Mouse (Mus musculus) hindbrain, embryonic 15.5 days (tissue): ENCODE measurements around the gene Gm20708. TPM values are rescaled to one million over a fixed set of nuclear protein-coding genes. Genes with fewer than 3 reads are reported as not detected.

ENCODE experiments used
- ATAC-seq: fragments of 200-750 bp; cut with Nextera tagmentation; 2 replicates; pipeline ENCODE4 v1.8.0; 2017; ENCODE audit warnings: low read depth, moderate number of reproducible peaks, moderate TSS enrichment; ENCODE audit not compliant: low FRiP score
- H3K27ac ChIP-seq: fragments of 300-500 bp; sonication (generic); replicated peaks from 2 replicates; pipeline ENCODE4 v1.5.1; 2015; ENCODE audit warnings: mild to moderate bottlenecking, inconsistent platforms
- H3K27me3 ChIP-seq: fragments of 300-500 bp; sonication (generic); 2 replicates; pipeline ENCODE4 v1.6.1; 2015; ENCODE audit warnings: control low read depth, inconsistent platforms
- H3K36me3 ChIP-seq: fragments of 300-500 bp; sonication (generic); 2 replicates; pipeline ENCODE4 v1.6.1; 2015; ENCODE audit warnings: control low read depth, inconsistent platforms
- H3K4me1 ChIP-seq: fragments of 300-500 bp; sonication (generic); replicated peaks from 2 replicates; pipeline ENCODE4 v1.6.1; 2015; ENCODE audit warnings: control low read depth, inconsistent platforms
- H3K4me2 ChIP-seq: fragments of 300-500 bp; sonication (generic); 2 replicates; pipeline ENCODE4 v1.6.1; 2015; ENCODE audit warnings: moderate library complexity, mild to moderate bottlenecking, inconsistent platforms
- H3K4me3 ChIP-seq: fragments of 300-500 bp; sonication (generic); 2 replicates; pipeline ENCODE4 v1.5.1; 2015; ENCODE audit warnings: mild to moderate bottlenecking, inconsistent platforms
- H3K9ac ChIP-seq: fragments of 300-500 bp; sonication (generic); 2 replicates; pipeline ENCODE4 v1.6.1; 2015; ENCODE audit warnings: inconsistent platforms
- H3K9me3 ChIP-seq: fragments of 300-500 bp; sonication (generic); 2 replicates; pipeline ENCODE4 v1.6.1; 2016; ENCODE audit warnings: control low read depth, inconsistent platforms
- WGBS: fragments of 180-500 bp; shearing (Covaris S2); methylation state at CpG from one replicate; pipeline ENCODE4 v1.1.7; 2015; 5-methylcytosine and 5-hydroxymethylcytosine counted together
- polyA plus RNA-seq: library from polyadenylated mRNA; unstranded; fragments of >200 nt; fragmentation: Nextera tagmentation; extraction: Ambion mirVana; gene quantifications from 2 replicates; pipeline ENCODE4 v1.2.1, GENCODE M21; 2015

The Gm20708 gene
- polyA plus RNA-seq, 1 experiment from 2014 or later = 1.6 TPM

- peaks cover 29% of the 10 kb centered on the region for H3K4me1 ChIP-seq
- ATAC-seq = no peak
- H3K27me3 ChIP-seq = no peaks in the 10 kb centered on the region
- H3K9me3 ChIP-seq = no peaks in the 10 kb centered on the region
- 0 out of 2 replicates have a peak overlapping the region, but pooled peaks have one; percentile 5 for H3K27ac ChIP-seq
- H3K4me3 ChIP-seq = no peak overlapping the region
- WGBS = 74% methylated on average over 6 of the region's 6 CpGs
- no peaks in the 10 kb centered on the region for H3K36me3 ChIP-seq
- H3K4me2 ChIP-seq = no peak overlapping the region
- H3K9ac ChIP-seq = no peak overlapping the region
Measured at GRCm38 (mm10) chr11:117879676-117880075, 70.2 kb downstream of the Gm20708 start.

- Histone ChIP-seq H3K4me2 (no peak overlapping the region), H3K27ac (no peak overlapping the region), H3K4me3 (no peak overlapping the region), H3K4me1 (peaks cover 29% of the 10 kb centered on the region), H3K9me3 (no peaks in the 10 kb centered on the region), H3K36me3 (no peaks in the 10 kb centered on the region), H3K27me3 (no peaks in the 10 kb centered on the region), H3K9ac (no peak overlapping the region)
- no peak for ATAC-seq
- WGBS = 86% methylated on average over 9 of the region's 9 CpGs
Measured at GRCm38 (mm10) chr11:117880336-117880976, 71.0 kb downstream of the Gm20708 start.

- no peaks in the 10 kb centered on the region for H3K36me3 ChIP-seq
- H3K27ac ChIP-seq = no peak overlapping the region
- no peak overlapping the region for H3K9ac ChIP-seq
- no peak for ATAC-seq
- 87% methylated on average over 6 of the region's 6 CpGs for WGBS
- H3K4me3 ChIP-seq = no peak overlapping the region
- no peak overlapping the region for H3K4me2 ChIP-seq
- H3K4me1 ChIP-seq = peaks cover 29% of the 10 kb centered on the region
- no peaks in the 10 kb centered on the region for H3K27me3 ChIP-seq
- no peaks in the 10 kb centered on the region for H3K9me3 ChIP-seq
Measured at GRCm38 (mm10) chr11:117880977-117881358, 71.5 kb downstream of the Gm20708 start.

GRCm38 (mm10) chr11:117881787-117882186 is 72.3 kb downstream of the Gm20708 start:
- Histone ChIP-seq H3K9me3 (no peaks in the 10 kb centered on the region), H3K4me3 (no peak overlapping the region), H3K27ac (no peak overlapping the region), H3K27me3 (peaks cover 4% of the 10 kb centered on the region; the same call in 1 of the 2 replicates), H3K9ac (no peak overlapping the region), H3K4me1 (peaks cover 29% of the 10 kb centered on the region), H3K4me2 (no peak overlapping the region), H3K36me3 (no peaks in the 10 kb centered on the region)
- 24% methylated on average over 8 of the region's 8 CpGs for WGBS
- no peak for ATAC-seq

- no peak for ATAC-seq
- Histone ChIP-seq H3K4me1 (peaks cover 29% of the 10 kb centered on the region), H3K4me2 (no peak overlapping the region), H3K4me3 (no peak overlapping the region), H3K27me3 (peaks cover 4% of the 10 kb centered on the region; the same call in 1 of the 2 replicates), H3K9me3 (no peaks in the 10 kb centered on the region), H3K27ac (no peak overlapping the region), H3K9ac (no peak overlapping the region), H3K36me3 (no peaks in the 10 kb centered on the region)
- WGBS = 56% methylated on average over 1 of the region's 1 CpGs
Measured at GRCm38 (mm10) chr11:117882208-117882607, 72.7 kb downstream of the Gm20708 start.

GRCm38 (mm10) chr11:117886000-117886399 is 76.5 kb downstream of the Gm20708 start:
- 57% methylated on average over 5 of the region's 5 CpGs for WGBS
- no peak overlapping the region for H3K4me2 ChIP-seq
- H3K4me1 ChIP-seq = peaks cover 43% of the 10 kb centered on the region
- H3K36me3 ChIP-seq = no peaks in the 10 kb centered on the region
- no peak for ATAC-seq
- H3K9me3 ChIP-seq = no peaks in the 10 kb centered on the region
- H3K27ac ChIP-seq = no peak overlapping the region
- peaks cover 16% of the 10 kb centered on the region for H3K27me3 ChIP-seq
- H3K9ac ChIP-seq = no peak overlapping the region
- no peak overlapping the region for H3K4me3 ChIP-seq

GRCm38 (mm10) chr11:117888168-117888852 is 78.8 kb downstream of the Gm20708 start:
- no peak overlapping the region for H3K27ac ChIP-seq
- H3K9me3 ChIP-seq = no peaks in the 10 kb centered on the region
- H3K36me3 ChIP-seq = no peaks in the 10 kb centered on the region
- H3K9ac ChIP-seq = no peak overlapping the region
- peak overlapping the region; percentile 44 for H3K4me2 ChIP-seq
- 19% methylated on average over 20 of the region's 20 CpGs for WGBS
- H3K27me3 ChIP-seq = peaks cover 24% of the 10 kb centered on the region
- H3K4me3 ChIP-seq = no peak overlapping the region
- ATAC-seq = peak; percentile 33; the same call in 1 of the 2 replicates
- peaks cover 33% of the 10 kb centered on the region for H3K4me1 ChIP-seq

- WGBS = 3% methylated on average over 32 of the region's 33 CpGs
- peak; percentile 24; the same call in 1 of the 2 replicates for ATAC-seq
- H3K27ac ChIP-seq = 0 out of 2 replicates have a peak overlapping the region, but pooled peaks have one; percentile 30
Measured at GRCm38 (mm10) chr11:117888853-117889822, 79.7 kb downstream of the Gm20708 start.

More at GRCm38 (mm10) chr11:117888853-117889822, 79.7 kb downstream of the Gm20708 start:
- Histone ChIP-seq H3K27me3 (peaks cover 30% of the 10 kb centered on the region), H3K9ac (no peak overlapping the region), H3K4me2 (peak overlapping the region; percentile 44), H3K36me3 (no peaks in the 10 kb centered on the region), H3K4me1 (peaks cover 33% of the 10 kb centered on the region), H3K9me3 (no peaks in the 10 kb centered on the region), H3K4me3 (peak overlapping the region; percentile 14)

Other genes starting within 250 kb of the Gm20708 start
- gene Tnrc6c, start 155.4 kb upstream of the Gm20708 start, polyA plus RNA-seq = 24.2 and 24.7 TPM in 2 replicates
- gene Tmc8, start 27.6 kb upstream of the Gm20708 start, polyA plus RNA-seq = 0.77 and 0.83 TPM in 2 replicates
- gene Tmc6, start 27.5 kb upstream of the Gm20708 start, polyA plus RNA-seq = 6.0 TPM in 2 replicates
- gene 6030468B19Rik, start 12.0 kb upstream of the Gm20708 start, polyA plus RNA-seq = not detected in 2 replicates
- 17.2 and 19.3 TPM in 2 replicates for gene Syngr2, start within 50 bp of the Gm20708 start, polyA plus RNA-seq
- gene Afmid, start 16.3 kb downstream of the Gm20708 start, polyA plus RNA-seq = 6.9 and 7.2 TPM in 2 replicates
- 22.9 and 24.3 TPM in 2 replicates for gene Tk1, start 16.4 kb downstream of the Gm20708 start, polyA plus RNA-seq
- gene Birc5, start 39.6 kb downstream of the Gm20708 start, polyA plus RNA-seq = 41.6 and 47.4 TPM in 2 replicates
- not detected in 2 replicates for gene Tmem235, start 51.1 kb downstream of the Gm20708 start, polyA plus RNA-seq
- gene Tha1, start 63.8 kb downstream of the Gm20708 start, polyA plus RNA-seq = 3.7 and 4.2 TPM in 2 replicates
- 7.8 and 9.2 TPM in 2 replicates for gene Socs3, start 160.4 kb downstream of the Gm20708 start, polyA plus RNA-seq
- gene Pgs1, start 176.6 kb downstream of the Gm20708 start, polyA plus RNA-seq = 59.4 and 63.7 TPM in 2 replicates